Mouse (Mus musculus): ENCODE results near the gene Hist1h2bb. TPM values are rescaled to one million over a fixed set of nuclear protein-coding genes. Genes with fewer than 3 reads are reported as not detected.

Hist1h2bb gene
- polyA plus RNA-seq, 1 experiment = 1.3 TPM

- Histone ChIP-seq H3ac (ENCODE audit: control insufficient read depth, insufficient read length) (no peak overlapping the region), H3K27me3 (ENCODE audit: control insufficient read depth, insufficient read depth, insufficient read length) (no peaks in the 10 kb centered on the region), H3K4me2 (ENCODE audit: low read depth) (peak overlapping the region; percentile 44), H3K36me3 (ENCODE audit: control insufficient read depth, insufficient read depth) (no peaks in the 10 kb centered on the region), H3K4me3 (no peak overlapping the region), H3K79me2 (ENCODE audit: control insufficient read depth, insufficient read depth) (no peaks in the 10 kb centered on the region)
- no peak for TF ChIP-seq TCF12 (IDR thresholded peaks at IDR 0.05; ENCODE audit: insufficient read depth, poor library complexity, severe bottlenecking)
- TF ChIP-seq POLR2A (IDR thresholded peaks at IDR 0.05; ENCODE audit: insufficient read length, low read depth) = no peak
- no peak for TF ChIP-seq REST (IDR thresholded peaks at IDR 0.05; ENCODE audit: insufficient read depth, insufficient read length)
- no peak for TF ChIP-seq SRF (IDR thresholded peaks at IDR 0.05; ENCODE audit: control insufficient read depth, insufficient read length, low read depth)
- TF ChIP-seq TCF3 (IDR thresholded peaks at IDR 0.05; ENCODE audit: insufficient read length, low read depth) = no peak
- TF ChIP-seq MYOG (IDR thresholded peaks at IDR 0.05; ENCODE audit: control insufficient read depth in 1 of 3, insufficient read depth in 1 of 3, insufficient read length in 2 of 3, low read depth in 2 of 3) = no peak
- TF ChIP-seq CEBPB (IDR thresholded peaks at IDR 0.05; ENCODE audit: insufficient read depth, poor library complexity, severe bottlenecking) = no peak
- no peak for TF ChIP-seq E2F4 (IDR thresholded peaks at IDR 0.05; ENCODE audit: insufficient read depth)
Measured at GRCm38 (mm10) chr13:23742007-23742406, 4.5 kb upstream of the Hist1h2bb start.

- TF ChIP-seq MAX (IDR thresholded peaks at IDR 0.05; ENCODE audit: low read depth) = no peak
- no peak for TF ChIP-seq TCF3 (IDR thresholded peaks at IDR 0.05; ENCODE audit: insufficient read length, low read depth)
- TF ChIP-seq MYOG (IDR thresholded peaks at IDR 0.05; ENCODE audit: control insufficient read depth in 1 of 3, insufficient read depth in 1 of 3, insufficient read length in 2 of 3, low read depth in 2 of 3) = no peak
- no peak for TF ChIP-seq TCF12 (IDR thresholded peaks at IDR 0.05; ENCODE audit: insufficient read depth, poor library complexity, severe bottlenecking)
- TF ChIP-seq SRF (IDR thresholded peaks at IDR 0.05; ENCODE audit: control insufficient read depth, insufficient read length, low read depth) = no peak
- TF ChIP-seq MYOD1 (IDR thresholded peaks at IDR 0.05; ENCODE audit: control insufficient read depth in 1 of 3, insufficient read length in 2 of 3, low read depth in 2 of 3) = no peak
- no peak for TF ChIP-seq E2F4 (IDR thresholded peaks at IDR 0.05; ENCODE audit: insufficient read depth)
- no peak for TF ChIP-seq CEBPB (IDR thresholded peaks at IDR 0.05; ENCODE audit: insufficient read depth, poor library complexity, severe bottlenecking)
- TF ChIP-seq POLR2AphosphoS2 (IDR thresholded peaks at IDR 0.05; ENCODE audit: insufficient read length, low read depth) = no peak
- TF ChIP-seq POLR2A (IDR thresholded peaks at IDR 0.05; ENCODE audit: insufficient read length, low read depth) = no peak
- no peak for TF ChIP-seq USF1 (IDR thresholded peaks at IDR 0.05; ENCODE audit: low read depth)
- TF ChIP-seq REST (IDR thresholded peaks at IDR 0.05; ENCODE audit: insufficient read depth, insufficient read length) = no peak
- Histone ChIP-seq H3ac (ENCODE audit: control insufficient read depth, insufficient read length) (no peak overlapping the region), H3K79me2 (ENCODE audit: control insufficient read depth, insufficient read depth) (no peaks in the 10 kb centered on the region), H3K4me3 (no peak overlapping the region), H3K4me2 (ENCODE audit: low read depth) (no peak overlapping the region), H3K27me3 (ENCODE audit: control insufficient read depth, insufficient read depth, insufficient read length) (no peaks in the 10 kb centered on the region), H3K36me3 (ENCODE audit: control insufficient read depth, insufficient read depth) (no peaks in the 10 kb centered on the region)
Measured at GRCm38 (mm10) chr13:23743215-23743614, 3.3 kb upstream of the Hist1h2bb start.

- no peaks in the 10 kb centered on the region for H3K36me3 ChIP-seq (ENCODE audit: control insufficient read depth, insufficient read depth)
- H3K4me2 ChIP-seq (ENCODE audit: low read depth) = peak overlapping the region; percentile 94
- TF ChIP-seq POLR2AphosphoS2 (IDR thresholded peaks at IDR 0.05; ENCODE audit: insufficient read length, low read depth) (peak; percentile 10), TCF3 (IDR thresholded peaks at IDR 0.05; ENCODE audit: insufficient read length, low read depth) (no peak), TCF12 (IDR thresholded peaks at IDR 0.05; ENCODE audit: insufficient read depth, poor library complexity, severe bottlenecking) (no peak), MYOD1 (IDR thresholded peaks at IDR 0.05; ENCODE audit: control insufficient read depth in 1 of 3, insufficient read length in 2 of 3, low read depth in 2 of 3) (no peak), E2F4 (IDR thresholded peaks at IDR 0.05; ENCODE audit: insufficient read depth) (no peak), MAX (IDR thresholded peaks at IDR 0.05; ENCODE audit: low read depth) (no peak), CEBPB (IDR thresholded peaks at IDR 0.05; ENCODE audit: insufficient read depth, poor library complexity, severe bottlenecking) (no peak), SRF (IDR thresholded peaks at IDR 0.05; ENCODE audit: control insufficient read depth, insufficient read length, low read depth) (no peak)
- H3K27me3 ChIP-seq (ENCODE audit: control insufficient read depth, insufficient read depth, insufficient read length) = no peaks in the 10 kb centered on the region
- peak overlapping the region; percentile 19 for H3K4me3 ChIP-seq
- no peak overlapping the region for H3ac ChIP-seq (ENCODE audit: control insufficient read depth, insufficient read length)
- no peaks in the 10 kb centered on the region for H3K79me2 ChIP-seq (ENCODE audit: control insufficient read depth, insufficient read depth)
Measured at GRCm38 (mm10) chr13:23743963-23744362, 2.6 kb upstream of the Hist1h2bb start.

DNA sequence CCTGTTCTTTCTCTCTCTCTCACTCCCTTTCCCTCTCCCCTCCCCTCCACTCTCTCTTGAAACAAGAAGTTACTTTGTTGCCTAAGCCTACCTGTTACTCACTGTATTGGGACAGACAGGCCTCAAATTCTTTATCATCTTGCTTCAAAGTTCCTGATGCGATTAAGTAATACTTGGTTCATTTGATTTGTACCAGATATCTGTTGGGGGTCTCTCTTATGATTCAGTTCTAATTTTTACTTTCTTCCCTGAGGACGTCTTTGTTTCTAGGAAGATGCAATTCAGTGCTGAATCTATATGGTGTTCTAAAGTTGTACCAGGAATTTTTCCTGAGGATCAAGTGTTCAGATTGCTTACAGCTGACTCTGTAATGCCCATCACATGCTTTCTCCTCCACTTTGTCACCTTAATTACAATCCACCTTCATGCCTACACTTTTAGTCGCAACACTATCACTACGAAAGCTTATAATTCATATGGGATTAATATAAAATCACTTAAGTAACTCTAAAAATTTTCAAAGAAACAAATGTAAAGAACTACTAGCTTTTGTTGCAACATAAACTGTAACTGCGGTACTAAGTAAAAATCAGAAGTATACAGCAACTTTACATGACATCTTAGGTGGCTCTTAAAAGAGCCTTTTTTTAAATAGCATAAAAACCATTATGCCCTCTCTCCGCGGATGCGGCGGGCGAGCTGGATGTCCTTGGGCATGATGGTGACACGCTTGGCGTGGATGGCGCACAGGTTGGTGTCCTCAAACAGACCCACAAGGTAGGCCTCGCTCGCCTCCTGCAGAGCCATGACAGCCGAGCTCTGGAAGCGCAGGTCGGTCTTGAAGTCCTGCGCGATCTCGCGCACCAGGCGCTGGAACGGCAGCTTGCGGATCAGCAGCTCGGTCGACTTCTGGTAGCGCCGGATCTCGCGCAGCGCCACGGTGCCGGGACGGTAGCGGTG is 1.8 kb upstream of the Hist1h2bb start:
- Histone ChIP-seq H3ac (ENCODE audit: control insufficient read depth, insufficient read length) (no peak overlapping the region), H3K79me2 (ENCODE audit: control insufficient read depth, insufficient read depth) (no peaks in the 10 kb centered on the region), H3K4me2 (ENCODE audit: low read depth) (peak overlapping the region; percentile 94), H3K4me3 (peak overlapping the region; percentile 19), H3K27me3 (ENCODE audit: control insufficient read depth, insufficient read depth, insufficient read length) (no peaks in the 10 kb centered on the region), H3K36me3 (ENCODE audit: control insufficient read depth, insufficient read depth) (no peaks in the 10 kb centered on the region)
- TF ChIP-seq SRF (IDR thresholded peaks at IDR 0.05; ENCODE audit: control insufficient read depth, insufficient read length, low read depth) (no peak), MYOG (IDR thresholded peaks at IDR 0.05; ENCODE audit: control insufficient read depth in 1 of 3, insufficient read depth in 1 of 3, insufficient read length in 2 of 3, low read depth in 2 of 3) (no peak), TCF12 (IDR thresholded peaks at IDR 0.05; ENCODE audit: insufficient read depth, poor library complexity, severe bottlenecking) (no peak), MYOD1 (IDR thresholded peaks at IDR 0.05; ENCODE audit: control insufficient read depth in 1 of 3, insufficient read length in 2 of 3, low read depth in 2 of 3) (no peak), USF1 (IDR thresholded peaks at IDR 0.05; ENCODE audit: low read depth) (no peak), POLR2A (IDR thresholded peaks at IDR 0.05; ENCODE audit: insufficient read length, low read depth) (peak; percentile 75), TCF3 (IDR thresholded peaks at IDR 0.05; ENCODE audit: insufficient read length, low read depth) (no peak), MAX (IDR thresholded peaks at IDR 0.05; ENCODE audit: low read depth) (no peak), POLR2AphosphoS2 (IDR thresholded peaks at IDR 0.05; ENCODE audit: insufficient read length, low read depth) (peak; percentile 88)
